Mouse (Mus musculus) hindbrain, embryonic 11.5 days (tissue): Measurements from ENCODE around the gene Thpo. TPM values are rescaled to one million over a fixed set of nuclear protein-coding genes. Genes with fewer than 3 reads are reported as not detected.

ENCODE experiments used
- ATAC-seq: fragments of 200-750 bp; cut with Nextera tagmentation; 2 replicates; pipeline ENCODE4 v1.8.0; 2017; ENCODE audit warnings: mild to moderate bottlenecking, moderate TSS enrichment, moderate library complexity; ENCODE audit not compliant: low FRiP score
- DNase-seq: peaks from one replicate; pipeline ENCODE4 v3.0.0-alpha.2; 2015; ENCODE audit warnings: low spot score
- H3K27ac ChIP-seq: fragments of 300-500 bp; sonication (generic); 2 replicates; pipeline ENCODE4 v1.5.1; 2014; ENCODE audit warnings: mild to moderate bottlenecking, low read depth, low read length
- H3K27me3 ChIP-seq: fragments of 300-500 bp; sonication (generic); 2 replicates; pipeline ENCODE4 v1.6.1; 2014; ENCODE audit warnings: mild to moderate bottlenecking, low read length, moderate library complexity, mixed read lengths; ENCODE audit not compliant: control insufficient read depth, insufficient read depth
- H3K36me3 ChIP-seq: fragments of 300-500 bp; sonication (generic); 2 replicates; pipeline ENCODE4 v1.6.1; 2014; ENCODE audit warnings: mild to moderate bottlenecking, low read length, moderate library complexity, mixed read lengths; ENCODE audit not compliant: control insufficient read depth, insufficient read depth
- H3K4me1 ChIP-seq: fragments of 300-500 bp; sonication (generic); replicated peaks from 2 replicates; pipeline ENCODE4 v1.6.1; 2014; ENCODE audit warnings: low read length, mixed read lengths; ENCODE audit not compliant: control insufficient read depth, insufficient read depth
- H3K4me2 ChIP-seq: fragments of 300-500 bp; sonication (generic); replicated peaks from 2 replicates; pipeline ENCODE4 v1.6.1; 2014; ENCODE audit warnings: mild to moderate bottlenecking, low read depth, low read length
- H3K4me3 ChIP-seq: fragments of 300-500 bp; sonication (generic); 2 replicates; pipeline ENCODE4 v1.5.1; 2014; ENCODE audit warnings: low read depth, low read length
- H3K9ac ChIP-seq: fragments of 300-500 bp; sonication (generic); 2 replicates; pipeline ENCODE4 v1.6.1; 2014; ENCODE audit warnings: low read depth, low read length
- H3K9me3 ChIP-seq: fragments of 300-500 bp; sonication (generic); 2 replicates; pipeline ENCODE4 v1.6.1; 2016; ENCODE audit warnings: low read length; ENCODE audit not compliant: control insufficient read depth
- WGBS: fragments of 180-500 bp; shearing (Covaris S2); extraction: QIAGEN DNeasy Blood & Tissue Kit; methylation state at CpG from one replicate; pipeline ENCODE4 v1.1.7; 2014; 5-methylcytosine and 5-hydroxymethylcytosine counted together
- polyA plus RNA-seq: library from polyadenylated mRNA; unstranded; fragments of >200 nt; fragmentation: Nextera tagmentation; extraction: Ambion mirVana; gene quantifications from 2 replicates; pipeline ENCODE4 v1.2.1, GENCODE M21; 2014

Gene Thpo
- polyA plus RNA-seq, 1 experiment from 2014 or later: 0.83 TPM

DNA sequence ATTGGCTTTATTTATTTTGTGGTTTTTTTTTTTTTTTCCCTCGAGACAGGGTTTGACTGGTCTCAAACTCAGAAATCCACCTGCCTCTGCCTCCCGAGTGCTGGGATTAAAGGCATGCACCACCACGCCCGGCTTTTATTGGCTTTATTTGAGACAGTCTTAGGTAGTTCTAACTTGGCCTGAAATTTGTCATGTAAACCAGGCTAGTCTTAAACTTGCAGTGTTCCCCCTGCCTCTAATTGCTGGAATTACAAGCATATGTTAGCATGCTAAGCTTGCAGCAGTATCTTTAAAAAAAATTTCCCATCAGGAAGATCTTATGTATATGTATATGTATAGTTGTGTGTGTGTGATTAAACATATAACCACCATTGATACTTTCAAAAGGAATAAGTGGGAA lies 57.6 kb downstream of the Thpo start:
- DNase-seq: no peak

DNA sequence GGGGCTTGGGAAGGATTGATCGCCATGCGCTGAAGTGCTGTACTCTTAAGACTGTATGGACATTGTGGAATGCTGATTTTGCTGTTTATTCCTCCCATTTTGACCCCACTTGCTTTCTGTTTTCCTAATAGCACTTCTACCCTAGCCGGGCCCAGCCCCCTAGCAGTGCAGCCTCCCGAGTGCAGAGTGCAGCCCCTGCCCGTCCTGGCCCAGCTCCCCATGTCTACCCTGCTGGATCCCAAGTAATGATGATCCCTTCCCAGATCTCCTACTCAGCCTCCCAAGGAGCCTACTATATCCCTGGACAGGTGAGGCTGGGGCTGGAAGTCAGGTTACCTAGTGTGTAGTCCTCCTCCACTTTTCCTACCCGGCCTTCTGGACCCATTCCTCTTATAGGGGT lies 59.1 kb downstream of the Thpo start:
- Histone ChIP-seq H3K9me3 (no peaks in the 10 kb centered on the region), H3K4me2 (no peak overlapping the region), H3K4me3 (no peak overlapping the region), H3K9ac (no peak overlapping the region), H3K27ac (no peak overlapping the region), H3K4me1 (peaks cover 4% of the 10 kb centered on the region), H3K27me3 (no peaks in the 10 kb centered on the region), H3K36me3 (peaks cover 28% of the 10 kb centered on the region; the same call in 1 of the 2 replicates)
- DNase-seq (no peak), ATAC-seq (no peak)
- WGBS: 93% methylated on average over 6 of the region's 6 CpGs

More for the DNA sequence above, 57.6 kb downstream of the Thpo start:
- no peak overlapping the region for H3K27ac ChIP-seq
- no peak overlapping the region for H3K4me3 ChIP-seq
- no peaks in the 10 kb centered on the region for H3K9me3 ChIP-seq
- WGBS: 85% methylated on average over 4 of the region's 4 CpGs
- no peak for ATAC-seq
- peaks cover 4% of the 10 kb centered on the region for H3K4me1 ChIP-seq
- H3K9ac ChIP-seq: no peak overlapping the region
- peaks cover 34% of the 10 kb centered on the region for H3K36me3 ChIP-seq
- H3K27me3 ChIP-seq: no peaks in the 10 kb centered on the region
- H3K4me2 ChIP-seq: no peak overlapping the region

Other genes starting within 250 kb of the Thpo start
- 132 and 139 TPM in 2 replicates for gene Eif2b5, start 235.7 kb downstream of the Thpo start, polyA plus RNA-seq
- gene Dvl3, start 217.5 kb downstream of the Thpo start, polyA plus RNA-seq: 50.8 and 58.9 TPM in 2 replicates
- gene Ap2m1, start 199.0 kb downstream of the Thpo start, polyA plus RNA-seq: 923 and 941 TPM in 2 replicates
- 52.4 and 63.1 TPM in 2 replicates for gene Abcf3, start 185.9 kb downstream of the Thpo start, polyA plus RNA-seq
- 1.6 and 4.1 TPM in 2 replicates for gene Vwa5b2, start 145.0 kb downstream of the Thpo start, polyA plus RNA-seq
- gene Eef1akmt4, start 122.9 kb downstream of the Thpo start, polyA plus RNA-seq: 26.9 and 32.5 TPM in 2 replicates
- not detected in 2 replicates for gene Gm49333, start 122.9 kb downstream of the Thpo start, polyA plus RNA-seq
- 54.1 and 54.5 TPM in 2 replicates for gene Alg3, start 122.8 kb downstream of the Thpo start, polyA plus RNA-seq
- 6.0 and 6.2 TPM in 2 replicates for gene Camk2n2, start 113.2 kb downstream of the Thpo start, polyA plus RNA-seq
- 3.1 and 3.5 TPM in 2 replicates for gene Ece2, start 104.7 kb downstream of the Thpo start, polyA plus RNA-seq
- 427 and 504 TPM in 2 replicates for gene Psmd2, start 82.9 kb downstream of the Thpo start, polyA plus RNA-seq
- 140 and 173 TPM in 2 replicates for gene Eif4g1, start 66.2 kb downstream of the Thpo start, polyA plus RNA-seq
- 11.2 and 11.8 TPM in 2 replicates for gene Fam131a, start 41.3 kb downstream of the Thpo start, polyA plus RNA-seq
- gene Polr2h, start 16.8 kb downstream of the Thpo start, polyA plus RNA-seq: 103 and 105 TPM in 2 replicates
- gene Clcn2, start 16.8 kb downstream of the Thpo start, polyA plus RNA-seq: 20.7 and 22.0 TPM in 2 replicates
- 2.3 and 3.1 TPM in 2 replicates for gene Chrd, start 1.4 kb downstream of the Thpo start, polyA plus RNA-seq